Mouse (Mus musculus) olfactory bulb, adult 2 months (tissue): ENCODE measurements around the gene Npb.

ENCODE experiments used
- CTCF ChIP-seq: fragments of 200-500 bp; IDR thresholded peaks from 2 replicates; pipeline ENCODE4 v1.5.1; 2012; ENCODE audit warnings: low read depth, mild to moderate bottlenecking, low read length, moderate library complexity; ENCODE audit not compliant: insufficient read depth
- POLR2A ChIP-seq: fragments of 200-500 bp; IDR thresholded peaks from 2 replicates; pipeline ENCODE4 v1.6.1; 2012; ENCODE audit warnings: mild to moderate bottlenecking, low read depth, low read length, moderate library complexity; ENCODE audit not compliant: insufficient read depth

DNA sequence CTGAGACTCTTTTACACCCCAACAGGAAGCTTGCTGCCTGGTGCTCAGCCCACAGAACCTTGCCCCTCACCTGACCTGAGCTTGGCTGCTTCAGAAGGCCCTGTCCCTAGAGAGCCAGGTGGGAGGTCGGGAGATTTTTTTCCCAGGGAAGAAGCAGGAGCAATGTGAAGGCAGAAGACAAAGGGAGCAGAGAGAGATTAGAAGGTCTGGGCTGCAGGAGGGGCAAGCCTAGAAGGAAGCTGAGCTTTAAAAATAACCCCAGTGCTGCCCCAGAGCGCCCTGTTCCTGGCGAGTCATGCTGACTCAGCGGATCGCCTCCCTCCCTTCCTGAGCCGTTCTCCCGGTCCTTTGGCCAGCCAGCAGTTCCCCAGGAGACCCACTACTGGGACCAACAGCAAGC, 21.6 kb downstream of the Npb start:
- TF ChIP-seq CTCF (no peak), POLR2A (no peak)
